Mouse (Mus musculus) layer of hippocampus, adult 8-10 months (tissue): ENCODE measurements around the gene Ccdc8. TPM values are rescaled to one million over a fixed set of nuclear protein-coding genes. Genes with fewer than 3 reads are reported as not detected.

Source experiments
- DNase-seq, 2 experiments: peaks; one replicate each; pipeline ENCODE4 v3.0.0; 2022; ENCODE audit warnings: low spot score in 2 of 2
- total RNA-seq, 4 experiments: library from RNA; stranded (reverse); gene quantifications; 2 replicates each; pipeline ENCODE4 v1.2.4; 2022

Gene Ccdc8
- total RNA-seq, 4 experiments from 2014 or later, result 2.0 to 2.6 (median 2.3) TPM

DNA sequence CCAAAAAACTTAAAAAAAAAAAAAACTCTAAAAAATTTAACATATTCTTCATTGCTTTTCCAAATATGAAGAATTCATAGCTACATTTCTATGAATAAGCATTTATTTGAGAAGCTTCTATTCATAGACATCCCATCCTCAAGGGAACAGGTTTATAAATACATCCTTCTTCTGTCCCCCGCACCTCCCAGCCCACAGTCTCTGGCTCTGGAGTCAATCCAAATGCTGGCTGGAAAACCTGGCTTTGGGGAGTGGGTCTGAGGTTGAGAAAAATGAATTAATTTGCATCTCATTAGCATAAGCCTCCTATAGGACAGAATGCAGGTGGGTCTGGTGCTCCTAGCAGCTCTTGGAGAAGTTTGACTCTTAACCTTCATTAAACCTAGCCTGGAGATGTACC is 53.2 kb downstream of the Ccdc8 start:
- no peak for DNase-seq

Other genes with a start within 250 kb of the Ccdc8 start
- gene Slc1a5, start 211.4 kb upstream of the Ccdc8 start, total RNA-seq, result 10 to 100 TPM in 1 of 4 experiments, 1 to 10 TPM in 3; 2.5 to 11.0 (median 5.5) TPM
- gene Strn4, start 176.8 kb upstream of the Ccdc8 start, total RNA-seq, result 100 to 1,000 TPM; 261 to 298 (median 279) TPM
- 10 to 100 TPM; 45.2 to 50.7 (median 45.8) TPM for gene Fkrp, start 176.0 kb upstream of the Ccdc8 start, total RNA-seq
- gene Prkd2, start 149.8 kb upstream of the Ccdc8 start, total RNA-seq, result 1 to 10 TPM; 5.6 to 7.8 (median 6.6) TPM
- gene Dact3, start 117.4 kb upstream of the Ccdc8 start, total RNA-seq, result 100 to 1,000 TPM; 142 to 151 (median 149) TPM
- 1 to 10 TPM; 1.3 to 3.4 (median 2.5) TPM for gene Gng8, start 100.9 kb upstream of the Ccdc8 start, total RNA-seq
- gene Ptgir, start 86.2 kb upstream of the Ccdc8 start, total RNA-seq, result not detected
- 1,000 to 10,000 TPM; 1,722 to 2,104 (median 1,900) TPM for gene Calm3, start 68.6 kb upstream of the Ccdc8 start, total RNA-seq
- 100 to 1,000 TPM; 311 to 360 (median 338) TPM for gene Pnmal2, start 48.0 kb upstream of the Ccdc8 start, total RNA-seq
- gene Pnmal1, start 33.0 kb upstream of the Ccdc8 start, total RNA-seq, result 100 to 1,000 TPM in 2 of 4 experiments, 10 to 100 TPM in 2; 93.0 to 128 (median 106) TPM
- 10 to 100 TPM; 47.3 to 63.6 (median 51.9) TPM for gene Gm42372, start 9.6 kb upstream of the Ccdc8 start, total RNA-seq
- gene Ppp5c, start 35.2 kb downstream of the Ccdc8 start, total RNA-seq, result 100 to 1,000 TPM; 147 to 166 (median 151) TPM
- gene Hif3a, start 69.7 kb downstream of the Ccdc8 start, total RNA-seq, result 10 to 100 TPM in 2 of 4 experiments, 1 to 10 TPM in 2; 8.3 to 14.6 (median 11.2) TPM
- gene Psg16, start 81.3 kb downstream of the Ccdc8 start, total RNA-seq, result 1 to 10 TPM; 3.2 to 4.9 (median 3.8) TPM
- gene Ceacam3, start 157.6 kb downstream of the Ccdc8 start, total RNA-seq, result under 1 TPM in 3 of 4 experiments, not detected in 1; 0.09 to 0.17 (median 0.11) TPM
- gene Psg29, start 210.8 kb downstream of the Ccdc8 start, total RNA-seq, result not detected